Mouse (Mus musculus): ENCODE data around the gene Iqcn.

DNA sequence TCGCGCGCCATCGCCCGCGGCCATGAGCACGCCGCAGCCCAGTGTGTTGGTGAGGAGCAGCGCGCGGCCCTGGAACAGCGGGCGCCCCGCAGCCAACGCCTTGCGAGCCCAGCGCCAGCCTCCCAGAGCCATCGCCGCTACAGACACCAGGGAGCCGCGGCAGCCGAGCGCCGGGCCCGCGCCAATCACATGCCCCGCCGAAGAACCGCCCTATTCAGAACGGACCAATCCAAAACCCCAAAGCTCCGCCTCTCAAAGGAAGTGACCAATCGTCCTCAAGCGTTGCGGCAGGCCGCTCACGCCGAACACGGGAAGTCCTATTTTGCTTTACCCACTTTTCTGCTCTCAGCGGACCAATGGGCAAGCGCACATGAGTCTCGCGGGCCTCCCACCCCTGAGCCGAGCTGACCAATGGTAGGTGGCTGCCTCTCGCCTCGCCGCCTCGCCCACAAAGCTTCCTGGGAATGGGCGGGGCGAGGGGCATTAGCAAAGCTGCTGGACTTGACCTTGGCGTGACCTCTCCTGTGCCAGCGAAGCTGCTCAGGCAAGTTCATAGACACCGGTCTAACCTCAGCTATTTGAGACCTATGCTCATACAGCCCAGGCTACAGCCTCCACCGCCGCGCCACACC is 57.6 kb downstream of the Iqcn start, which contains the start of gene Mpv17l2:
- TF ChIP-seq CTCF (IDR thresholded peaks at IDR 0.05; ENCODE audit: extremely low read depth, insufficient read depth, low read length) (no peak), POLR2A (IDR thresholded peaks at IDR 0.05; ENCODE audit: extremely low read depth, insufficient read depth, low read length) (peak; percentile 73; the same call in 1 of the 2 replicates)

All from cortical plate, adult 2 months (tissue).